Mouse (Mus musculus): Measurements from ENCODE around the gene Epor. TPM values are rescaled to one million over a fixed set of nuclear protein-coding genes. Genes with fewer than 3 reads are reported as not detected.

Gene Epor
- total RNA-seq (2021): 1 to 10 TPM; 1.1 to 1.4 TPM
- 2.1 and 2.5 TPM in 2 replicates for polyA plus RNA-seq (2012; rRNA removed)
- long read RNA-seq, partial matches to known transcripts: 0 of 2 reads
- long read RNA-seq, other reads (novel, unspliced or antisense): 1 of 2 reads

DNA sequence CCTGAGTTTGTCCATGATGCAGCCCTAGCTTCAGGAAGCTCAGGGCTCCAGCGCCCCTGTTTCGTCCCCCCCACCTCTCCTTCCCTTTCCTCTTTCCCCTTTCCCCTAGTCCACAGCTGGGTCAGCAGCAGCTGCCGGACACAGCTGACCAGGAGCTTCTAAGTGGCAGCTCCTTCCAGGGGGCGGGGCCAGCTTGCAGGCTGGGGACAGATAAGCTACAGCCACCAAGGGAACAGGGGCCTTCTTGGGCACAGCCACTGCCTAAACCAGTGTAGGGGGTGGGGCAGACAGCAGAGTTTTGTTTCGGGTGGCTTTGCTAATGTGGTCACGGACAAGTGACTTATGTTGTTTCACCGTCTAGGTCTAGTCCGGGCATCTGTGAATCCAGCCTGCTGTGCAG lies at the start of gene Epor:
Epor (minus strand) TSS at position 90 of the 400 bp plus-strand sequence.
- 10% methylated on average over 8 of the region's 8 CpGs for WGBS
- TF ChIP-seq POLR2A (IDR thresholded peaks at IDR 0.05; ENCODE audit: insufficient read depth, low read depth, low read length): no peak
- TF ChIP-seq CTCF (IDR thresholded peaks at IDR 0.05): no peak
- no peak for TF ChIP-seq EP300 (IDR thresholded peaks at IDR 0.05; ENCODE audit: insufficient read depth, low read depth, low read length)
- H3K27ac ChIP-seq: peak within 1 kb of the TSS; percentile 53
- no peaks in the 10 kb centered on the region; the same call in 1 of the 2 replicates for H3K4me1 ChIP-seq (ENCODE audit: control insufficient read depth, insufficient read depth, low read length)
- H3K27me3 ChIP-seq (ENCODE audit: control insufficient read depth, insufficient read depth, low read length): no peaks in the 10 kb centered on the region
- H3K9ac ChIP-seq (ENCODE audit: low read depth, low read length): peak within 1 kb of the TSS; percentile 50
- H3K36me3 ChIP-seq (ENCODE audit: control insufficient read depth, insufficient read depth, low read length): no peaks in the 10 kb centered on the region
- DNase-seq: peak; percentile 74 to 79
- H3K4me3 ChIP-seq: peak within 1 kb of the TSS; percentile 55
- intact Hi-C loops (cut with DNase I): no loop called here
- no peaks in the 10 kb centered on the region for H3K79me2 ChIP-seq (replicated peaks; ENCODE audit: control insufficient read depth, insufficient read depth, low read length)

DNA sequence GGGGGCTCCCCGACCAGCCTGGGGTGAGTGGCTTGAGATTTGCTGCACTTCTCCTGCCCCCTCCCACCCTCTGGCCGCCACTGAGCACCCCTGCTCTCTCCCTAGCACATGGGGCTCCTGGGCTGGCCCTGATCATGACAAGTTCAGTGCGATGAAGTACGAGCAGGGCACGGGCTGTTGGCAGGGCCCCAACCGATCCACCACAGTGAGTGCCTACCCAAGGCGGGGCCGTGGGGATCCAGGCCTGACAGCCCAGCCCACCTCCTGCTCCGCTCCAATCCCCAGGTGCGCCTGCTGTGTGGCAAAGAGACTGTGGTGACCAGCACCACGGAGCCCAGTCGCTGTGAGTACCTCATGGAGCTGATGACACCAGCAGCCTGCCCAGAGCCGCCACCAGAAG lies 49.4 kb upstream of the Epor start:
- Histone ChIP-seq H3K27me3 (ENCODE audit: control insufficient read depth, insufficient read depth, low read length) (no peaks in the 10 kb centered on the region), H3K4me1 (ENCODE audit: control insufficient read depth, insufficient read depth, low read length) (no peaks in the 10 kb centered on the region), H3K9ac (ENCODE audit: low read depth, low read length) (no peak overlapping the region), H3K79me2 (replicated peaks; ENCODE audit: control insufficient read depth, insufficient read depth, low read length) (no peaks in the 10 kb centered on the region), H3K36me3 (ENCODE audit: control insufficient read depth, insufficient read depth, low read length) (no peaks in the 10 kb centered on the region), H3K4me3 (no peak overlapping the region), H3K27ac (no peak overlapping the region)
- intact Hi-C loops (cut with DNase I): no loop called here
- DNase-seq: no peak
- 92% methylated on average over 13 of the region's 13 CpGs for WGBS
- TF ChIP-seq CTCF (IDR thresholded peaks at IDR 0.05) (no peak), POLR2A (IDR thresholded peaks at IDR 0.05; ENCODE audit: insufficient read depth, low read depth, low read length) (no peak), EP300 (IDR thresholded peaks at IDR 0.05; ENCODE audit: insufficient read depth, low read depth, low read length) (no peak)

- intact Hi-C loops (cut with DNase I): no loop called here
- WGBS: 84% methylated on average over 5 of the region's 5 CpGs
- no peaks in the 10 kb centered on the region for H3K27me3 ChIP-seq (ENCODE audit: control insufficient read depth, insufficient read depth, low read length)
Measured at GRCm38 (mm10) chr9:22011055-22011454, 47.7 kb upstream of the Epor start.

GRCm38 (mm10) chr9:22004546-22004945 lies 41.2 kb upstream of the Epor start:
- Histone ChIP-seq H3K9ac (ENCODE audit: low read depth, low read length) (no peak overlapping the region), H3K79me2 (replicated peaks; ENCODE audit: control insufficient read depth, insufficient read depth, low read length) (no peaks in the 10 kb centered on the region), H3K36me3 (ENCODE audit: control insufficient read depth, insufficient read depth, low read length) (no peaks in the 10 kb centered on the region), H3K27me3 (ENCODE audit: control insufficient read depth, insufficient read depth, low read length) (no peaks in the 10 kb centered on the region), H3K27ac (no peak overlapping the region), H3K4me1 (ENCODE audit: control insufficient read depth, insufficient read depth, low read length) (peaks cover 4% of the 10 kb centered on the region), H3K4me3 (no peak overlapping the region)
- TF ChIP-seq CTCF (IDR thresholded peaks at IDR 0.05) (no peak), POLR2A (IDR thresholded peaks at IDR 0.05; ENCODE audit: insufficient read depth, low read depth, low read length) (no peak), EP300 (IDR thresholded peaks at IDR 0.05; ENCODE audit: insufficient read depth, low read depth, low read length) (no peak)
- 92% methylated on average over 12 of the region's 12 CpGs for WGBS
- no peak for DNase-seq
- intact Hi-C loops (cut with DNase I): loop anchor here (5.0 to 10.0 kb wide), 3 partner anchors 68 to 153 kb away; partner anchors contain the start of genes Elof1, Gm49318, Pigyl and Zfp653

More at GRCm38 (mm10) chr9:22011055-22011454, 47.7 kb upstream of the Epor start:
- Histone ChIP-seq H3K4me3 (no peak overlapping the region), H3K9ac (ENCODE audit: low read depth, low read length) (no peak overlapping the region), H3K4me1 (ENCODE audit: control insufficient read depth, insufficient read depth, low read length) (no peaks in the 10 kb centered on the region), H3K27ac (no peak overlapping the region), H3K79me2 (replicated peaks; ENCODE audit: control insufficient read depth, insufficient read depth, low read length) (no peaks in the 10 kb centered on the region), H3K36me3 (ENCODE audit: control insufficient read depth, insufficient read depth, low read length) (no peaks in the 10 kb centered on the region)
- DNase-seq: no peak
- no peak for TF ChIP-seq POLR2A (IDR thresholded peaks at IDR 0.05; ENCODE audit: insufficient read depth, low read depth, low read length)

- Histone ChIP-seq H3K27me3 (ENCODE audit: control insufficient read depth, insufficient read depth, low read length) (no peaks in the 10 kb centered on the region), H3K4me3 (peak overlapping the region; percentile 70), H3K4me1 (ENCODE audit: control insufficient read depth, insufficient read depth, low read length) (peaks cover 4% of the 10 kb centered on the region), H3K36me3 (ENCODE audit: control insufficient read depth, insufficient read depth, low read length) (no peaks in the 10 kb centered on the region), H3K79me2 (replicated peaks; ENCODE audit: control insufficient read depth, insufficient read depth, low read length) (no peaks in the 10 kb centered on the region), H3K9ac (ENCODE audit: low read depth, low read length) (peak overlapping the region; percentile 52), H3K27ac (peak overlapping the region; percentile 63)
- no peak for TF ChIP-seq POLR2A (IDR thresholded peaks at IDR 0.05; ENCODE audit: insufficient read depth, low read depth, low read length)
- TF ChIP-seq EP300 (IDR thresholded peaks at IDR 0.05; ENCODE audit: insufficient read depth, low read depth, low read length): no peak
- TF ChIP-seq CTCF (IDR thresholded peaks at IDR 0.05): no peak
- intact Hi-C loops (cut with DNase I): loop anchor here (2.0 to 10.0 kb wide), 4 partner anchors 48 to 154 kb away; partner anchors contain the start of genes Elof1, Gm49318, Pigyl and Swsap1
- WGBS: under 1% methylated on average over 18 of the region's 18 CpGs
- DNase-seq: no peak
Measured at GRCm38 (mm10) chr9:22003163-22003554, 39.9 kb upstream of the Epor start.
